Mouse (Mus musculus) gastrocnemius, adult 2 months (tissue): ENCODE measurements around the gene Tmpo. TPM values are rescaled to one million over a fixed set of nuclear protein-coding genes. Genes with fewer than 3 reads are reported as not detected.

Experiments used
- DNase-seq: peaks from one replicate; pipeline ENCODE4 v3.0.0; 2022
- H3K27ac ChIP-seq: fragments of 200-600 bp; 2 replicates; pipeline ENCODE4 v1.8.1; 2022; ENCODE audit warnings: mild to moderate bottlenecking
- H3K4me3 ChIP-seq: fragments of 200-600 bp; 2 replicates; pipeline ENCODE4 v1.8.1; 2022; ENCODE audit warnings: mild to moderate bottlenecking, moderate library complexity
- CTCF ChIP-seq: fragments of 200-600 bp; IDR thresholded peaks from 2 replicates; pipeline ENCODE4 v1.8.1; 2022; ENCODE audit warnings: antibody characterized with exemption, mild to moderate bottlenecking, moderate library complexity
- intact Hi-C: fragments of 180-260 bp; cut with DNase I; formaldehyde crosslinking; loops from one replicate; pipeline ENCODE4 v1.15.1; 2025
- total RNA-seq, 2 experiments: library from RNA; stranded (reverse); gene quantifications; 2 replicates each; pipeline ENCODE4 v1.2.3; 2021

Tmpo gene
- total RNA-seq, 2 experiments from 2014 or later, result 62.2 to 83.0 TPM

DNA sequence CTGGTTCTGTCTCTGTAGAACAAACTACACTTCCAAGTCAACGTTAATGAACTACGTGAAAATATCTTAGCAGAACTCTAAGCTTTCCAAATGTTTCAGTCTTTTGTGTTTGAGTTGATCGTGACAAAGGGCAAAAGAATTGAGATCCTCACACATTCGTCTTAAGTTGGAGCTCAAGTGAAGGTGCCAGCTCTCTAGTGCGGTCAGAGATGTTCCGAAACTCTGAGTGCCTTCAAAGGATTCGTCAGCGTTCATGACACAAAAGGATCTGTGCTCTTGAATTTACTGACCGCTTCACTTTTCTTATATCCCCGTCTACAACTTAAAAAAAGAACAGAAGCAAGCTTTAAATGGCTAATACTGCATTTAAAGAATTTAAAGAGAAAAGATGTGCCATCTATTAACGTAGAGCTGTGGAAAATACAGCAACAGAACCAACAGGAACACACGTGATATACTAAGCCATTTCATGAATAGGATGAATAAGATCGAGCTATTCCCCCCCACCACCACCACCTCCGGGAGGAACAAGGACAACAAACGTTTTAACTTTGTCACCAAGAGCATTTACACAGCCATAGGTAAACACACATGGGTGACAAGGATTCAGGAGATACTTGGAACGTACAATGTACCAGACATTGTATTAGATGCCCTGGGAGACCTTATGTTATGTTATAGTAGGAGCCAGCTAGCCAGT, 1.3 kb upstream of the Tmpo start:
- peak; percentile 46 for DNase-seq

DNA sequence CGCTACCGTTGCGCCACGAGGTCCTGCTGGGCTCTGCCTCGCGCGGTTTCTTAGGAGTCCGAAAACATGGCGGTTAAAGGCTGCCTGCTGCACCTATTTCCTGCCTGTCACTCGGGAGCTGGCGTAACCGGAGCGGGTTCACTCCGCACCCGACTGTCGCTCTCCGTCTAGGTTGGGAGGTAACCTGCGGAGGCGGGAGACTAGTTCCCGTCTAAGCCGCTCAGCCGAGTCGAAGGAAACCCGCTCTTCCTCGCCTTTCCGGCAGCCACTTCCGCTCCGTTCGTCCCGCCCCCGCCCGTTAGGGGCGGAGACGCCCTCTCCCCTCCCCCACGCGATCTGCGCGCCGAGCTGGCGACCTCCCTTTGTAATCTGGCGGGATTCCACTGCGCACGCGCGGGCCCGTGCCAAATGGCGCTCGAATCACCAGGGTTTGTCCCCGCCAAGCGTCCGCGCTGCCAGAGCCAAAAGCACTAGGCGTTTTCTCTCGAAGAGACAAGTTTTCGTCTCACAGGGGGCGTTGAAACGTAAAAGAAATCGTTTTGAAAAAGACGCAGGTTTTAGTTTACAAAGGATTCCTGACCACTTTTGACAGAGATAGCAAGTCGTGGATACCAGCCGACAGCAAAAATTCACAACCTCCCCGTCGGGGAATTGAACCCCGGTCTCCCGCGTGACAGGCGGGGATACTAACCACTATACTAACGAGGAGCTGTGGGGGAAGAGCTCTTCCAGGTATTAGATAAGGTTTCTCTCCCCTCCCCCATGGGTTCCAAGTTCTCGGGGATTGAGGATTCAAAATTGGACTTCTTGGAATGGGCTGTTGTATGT, 560 bp upstream of the Tmpo start:
- no peak for TF ChIP-seq CTCF
- H3K4me3 ChIP-seq, result peak overlapping the region; percentile 80
- peak; percentile 100 for DNase-seq
- H3K27ac ChIP-seq, result peak overlapping the region; percentile 99
- intact Hi-C loops, result loop anchor here (1.0 kb wide), 1 partner anchor 10 kb away; no protein-coding TSS in a partner anchor

More for the DNA sequence above, 1.3 kb upstream of the Tmpo start:
- no peak for TF ChIP-seq CTCF
- H3K27ac ChIP-seq, result peak overlapping the region; percentile 99
- H3K4me3 ChIP-seq, result peak overlapping the region; percentile 80
- intact Hi-C loops, result no loop called here

DNA sequence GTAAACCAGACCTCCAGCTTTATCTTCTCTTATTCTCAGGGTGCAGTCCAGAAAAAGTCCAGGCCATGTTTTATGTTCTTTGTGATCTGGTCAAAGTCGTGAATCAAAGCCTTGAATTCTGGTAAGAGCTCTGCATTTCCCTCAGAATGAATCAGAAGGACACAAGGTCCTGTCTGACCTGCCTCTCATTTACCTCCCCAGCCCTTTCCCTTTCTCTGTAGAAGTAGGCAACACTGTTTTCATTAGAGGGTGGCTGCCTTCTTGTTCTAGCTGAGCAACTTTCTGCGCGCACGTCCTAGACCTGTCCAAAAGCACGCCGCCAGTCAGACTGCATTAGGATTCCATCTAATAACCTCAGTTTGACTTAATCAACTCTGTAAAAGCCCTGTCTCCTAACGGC, 814 bp downstream of the Tmpo start:
- Histone ChIP-seq H3K4me3 (peak overlapping the region; percentile 80), H3K27ac (peak overlapping the region; percentile 99)
- intact Hi-C loops, result no loop called here
- no peak for DNase-seq
- no peak for TF ChIP-seq CTCF

DNA sequence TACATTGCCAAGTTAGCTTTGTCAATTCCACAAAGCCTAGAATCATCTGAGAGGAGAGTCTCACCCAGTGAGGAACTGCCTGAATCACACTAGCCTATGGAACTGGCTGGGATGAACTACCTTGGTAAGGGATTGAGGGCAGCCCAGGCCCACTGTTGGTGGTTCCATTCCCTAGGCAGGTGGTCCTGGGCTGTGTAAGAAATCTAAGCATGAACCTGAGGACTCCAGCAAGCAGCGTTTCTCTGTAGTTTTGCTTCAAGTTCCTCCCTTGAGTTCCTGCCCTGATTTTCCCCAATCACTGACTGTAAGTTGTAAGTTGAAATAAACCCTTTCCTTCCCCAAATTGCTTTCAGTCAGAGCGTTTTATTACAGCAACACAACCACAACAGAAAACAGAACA, 1.3 kb downstream of the Tmpo start:
- Histone ChIP-seq H3K27ac (peak overlapping the region; percentile 99), H3K4me3 (no peak overlapping the region; the same call in 1 of the 2 replicates)
- TF ChIP-seq CTCF, result no peak
- intact Hi-C loops, result no loop called here
- no peak for DNase-seq

DNA sequence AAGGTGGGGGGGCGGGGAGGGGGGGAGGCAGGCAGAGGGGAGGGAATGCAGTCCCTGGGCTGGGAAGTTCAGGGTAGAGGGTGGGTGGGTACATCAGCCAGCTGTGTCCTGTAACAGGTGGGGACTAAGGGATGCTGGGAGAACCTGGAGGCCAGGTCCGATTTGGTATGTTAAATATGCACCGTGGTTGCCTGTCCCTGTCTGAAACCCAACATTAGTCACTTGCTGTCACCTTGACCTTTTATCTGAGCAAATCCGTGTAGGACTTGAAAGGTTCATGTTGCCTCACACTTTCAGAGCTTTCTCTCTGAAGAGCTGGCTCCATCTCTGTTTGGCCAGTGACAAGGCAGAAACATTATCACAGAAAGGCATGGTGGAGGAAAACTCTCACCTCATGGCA, 3.9 kb downstream of the Tmpo start:
- peak overlapping the region; percentile 28; the same call in 1 of the 2 replicates for H3K27ac ChIP-seq
- DNase-seq, result no peak
- no peak for TF ChIP-seq CTCF
- H3K4me3 ChIP-seq, result no peak overlapping the region
- intact Hi-C loops, result no loop called here

DNA sequence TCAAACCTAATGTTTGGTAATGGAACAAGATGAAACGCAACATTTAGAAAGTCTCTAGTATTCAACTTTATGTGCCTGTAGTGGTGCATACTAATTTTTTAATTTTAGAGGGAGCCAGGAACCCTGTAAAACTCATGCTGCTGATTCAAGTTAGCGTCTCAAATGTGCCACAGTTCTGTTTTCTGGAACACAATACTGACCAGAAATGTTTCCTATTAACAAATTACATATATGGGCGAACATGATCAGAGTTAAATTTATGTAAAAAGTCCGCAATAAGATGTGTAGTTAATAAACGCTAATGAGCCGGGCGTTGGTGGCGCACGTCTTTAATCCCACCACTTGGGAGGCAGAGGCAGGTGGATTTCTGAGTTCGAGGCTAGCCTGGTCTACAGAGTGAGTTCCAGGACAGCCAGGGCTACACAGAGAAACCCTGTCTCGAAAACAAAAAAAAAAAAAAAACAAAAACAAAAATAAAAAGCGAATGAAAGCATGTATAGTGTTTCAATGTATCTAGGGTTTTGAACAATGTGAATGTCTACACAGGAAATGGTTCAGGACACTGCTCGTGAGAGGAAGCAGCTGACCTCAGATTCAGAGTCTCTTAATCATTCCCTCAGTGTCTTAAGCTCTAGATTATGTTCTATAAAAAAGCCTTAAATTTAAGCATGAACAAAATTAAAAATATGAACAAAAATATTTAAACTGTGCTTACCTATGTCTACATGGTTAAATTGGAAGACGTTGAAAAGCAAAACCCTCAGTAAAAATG, 8.6 kb downstream of the Tmpo start:
- TF ChIP-seq CTCF, result no peak
- intact Hi-C loops, result loop anchor here (1.0 kb wide), 1 partner anchor 64 kb away; no protein-coding TSS in a partner anchor
- H3K4me3 ChIP-seq, result peak overlapping the region; percentile 90
- H3K27ac ChIP-seq, result peak overlapping the region; percentile 96
- DNase-seq, result no peak

DNA sequence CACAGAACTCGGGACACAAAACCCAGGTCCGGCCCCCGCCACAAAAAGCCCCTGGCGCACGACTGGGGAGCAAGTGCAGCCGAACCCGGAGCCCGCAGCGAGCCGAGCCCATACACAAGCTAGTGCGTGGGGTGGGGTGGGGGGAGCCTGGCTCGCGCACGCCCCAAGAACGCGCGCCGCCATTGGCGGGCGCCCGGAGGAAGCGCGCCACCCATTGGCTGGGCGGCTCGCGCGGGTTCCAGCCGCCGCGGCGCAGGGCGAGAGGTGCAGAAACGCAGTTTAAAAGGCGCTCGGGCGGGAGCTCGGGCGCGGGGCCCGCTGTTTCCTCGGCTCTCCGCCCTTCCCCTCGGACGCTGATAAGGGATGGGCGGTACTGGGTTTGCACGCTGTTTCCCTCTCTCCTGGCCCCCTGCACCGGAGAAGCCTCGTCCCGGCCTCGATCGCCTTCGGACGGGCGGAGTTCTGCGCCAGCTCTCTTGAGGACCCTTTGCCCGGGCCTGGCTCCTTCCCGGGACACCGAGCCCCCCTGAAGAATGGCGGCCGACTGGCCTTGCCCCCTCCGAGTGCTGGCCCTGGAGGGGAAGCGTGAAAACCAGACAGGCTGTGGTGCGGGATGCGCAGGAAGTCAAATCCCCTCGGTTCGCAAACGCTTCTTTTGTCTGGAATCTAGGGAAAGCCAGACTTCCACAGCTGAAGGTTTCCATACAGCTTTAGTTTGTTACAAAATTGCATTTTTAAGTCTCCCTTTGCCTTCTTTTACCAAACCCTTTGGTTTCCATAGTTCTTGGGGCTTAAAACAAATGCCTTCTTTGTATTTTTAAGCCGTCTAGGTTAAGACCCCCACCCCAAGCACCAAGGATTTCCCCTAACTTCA, 9.4 kb downstream of the Tmpo start:
- TF ChIP-seq CTCF, result no peak
- DNase-seq, result peak; percentile 95
- intact Hi-C loops, result loop anchor here (1.0 kb wide), 2 partner anchors 10 to 65 kb away; partner anchors contain the start of gene Tmpo
- Histone ChIP-seq H3K4me3 (peak overlapping the region; percentile 90), H3K27ac (peak overlapping the region; percentile 96)

DNA sequence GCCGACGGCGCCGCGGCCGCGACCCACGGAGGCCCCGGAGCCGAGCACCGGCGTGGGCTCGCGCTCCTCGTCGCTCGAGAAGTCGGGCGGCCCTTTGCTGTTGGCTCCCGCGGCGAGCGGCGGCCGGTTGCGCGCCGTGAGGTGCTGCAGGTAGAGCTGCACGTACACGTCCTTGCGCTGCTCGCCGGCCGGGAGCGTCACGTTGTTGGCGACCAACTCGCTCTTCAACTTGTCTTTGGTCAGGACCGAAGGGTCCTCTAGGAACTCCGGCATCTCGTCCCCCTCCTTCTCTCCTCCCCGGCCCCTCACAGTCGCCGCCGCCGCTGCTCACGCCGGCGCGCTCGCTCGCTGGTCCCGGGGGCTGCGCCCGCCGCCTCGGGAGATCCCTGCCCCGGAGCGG, 10.1 kb downstream of the Tmpo start:
- Histone ChIP-seq H3K4me3 (peak overlapping the region; percentile 90), H3K27ac (peak overlapping the region; percentile 96)
- intact Hi-C loops, result loop anchor here (1.0 kb wide), 1 partner anchor 10 kb away; the partner anchor contains the start of gene Tmpo
- DNase-seq, result peak; percentile 70
- no peak for TF ChIP-seq CTCF

DNA sequence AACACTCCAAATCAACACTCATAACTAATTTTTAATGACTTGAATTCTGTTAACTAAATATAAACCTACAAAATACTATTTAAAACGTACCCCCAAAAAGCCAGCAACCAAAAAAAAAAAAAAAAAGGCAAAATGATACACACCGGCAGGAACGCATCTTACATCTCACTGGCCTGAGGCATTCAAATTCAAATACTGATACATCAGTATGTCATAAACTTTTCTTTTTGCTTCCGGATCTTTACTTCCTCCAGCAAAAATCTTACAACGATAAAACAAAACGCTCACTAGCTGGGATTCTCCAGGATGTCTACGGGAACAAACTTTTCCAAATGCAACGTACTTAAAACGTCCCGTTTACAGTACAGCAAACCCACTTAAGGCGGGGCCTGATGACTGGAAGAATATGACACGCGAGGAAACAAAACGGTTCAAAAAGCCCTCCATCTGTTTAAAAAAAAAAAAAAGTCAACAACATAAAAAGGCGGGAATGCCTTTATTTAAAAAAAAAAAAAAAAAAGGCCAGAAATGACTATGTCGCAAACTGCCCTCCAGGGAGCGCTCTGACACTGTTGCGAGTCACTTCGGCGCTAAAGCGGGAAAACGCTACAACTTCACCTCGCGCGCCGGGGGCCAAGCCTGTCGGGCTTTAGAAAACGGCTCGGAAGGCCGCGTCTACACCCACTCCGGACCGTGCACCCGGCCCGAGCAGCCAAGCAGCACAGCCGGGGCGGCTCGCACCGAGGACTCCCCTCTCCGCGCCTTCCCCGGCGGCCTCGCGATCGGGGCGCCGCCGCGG, 10.8 kb downstream of the Tmpo start:
- intact Hi-C loops, result loop anchor here (1.0 kb wide), 1 partner anchor 18 kb away; no protein-coding TSS in a partner anchor
- TF ChIP-seq CTCF, result peak; percentile 79
- Histone ChIP-seq H3K4me3 (peak overlapping the region; percentile 90), H3K27ac (peak overlapping the region; percentile 96)
- DNase-seq, result peak; percentile 92

DNA sequence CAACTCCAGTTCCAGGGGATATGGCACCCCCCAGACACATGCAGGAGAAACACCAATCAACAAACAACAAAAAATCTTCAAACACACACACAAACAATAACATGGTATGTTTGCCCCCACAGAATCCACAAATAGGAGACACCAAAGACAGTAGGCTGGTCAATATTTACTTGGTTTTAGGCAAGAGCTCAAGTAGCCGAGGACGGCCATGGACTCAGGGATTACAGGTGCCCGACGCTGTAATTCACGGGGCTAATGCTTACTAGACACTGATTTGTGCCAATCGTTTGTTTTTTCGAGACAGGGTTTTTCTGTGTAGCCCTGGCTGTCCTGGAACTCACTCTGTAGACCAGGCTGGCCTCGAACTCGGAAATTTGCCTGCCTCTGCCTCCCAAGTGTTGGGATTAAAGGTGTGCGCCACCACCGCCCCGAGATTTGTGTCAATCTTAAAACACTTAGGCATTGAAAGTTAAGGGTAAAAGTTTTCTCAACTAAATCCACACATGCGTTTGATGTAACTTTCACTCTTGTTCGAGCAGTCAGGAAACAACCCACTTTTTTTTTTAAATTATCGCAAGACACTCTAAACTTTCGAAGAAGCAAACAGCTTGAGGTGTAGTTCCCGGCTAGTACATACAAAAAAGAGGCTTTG, 11.6 kb downstream of the Tmpo start:
- Histone ChIP-seq H3K27ac (peak overlapping the region; percentile 96), H3K4me3 (peak overlapping the region; percentile 90)
- no peak for TF ChIP-seq CTCF
- no peak for DNase-seq
- intact Hi-C loops, result loop anchor here (1.0 kb wide), 1 partner anchor 19 kb away; no protein-coding TSS in a partner anchor
